Mouse (Mus musculus) monocyte, adult 59 days (primary cell): ENCODE measurements around the gene Cep97. TPM values are rescaled to one million over a fixed set of nuclear protein-coding genes. Genes with fewer than 3 reads are reported as not detected.

ENCODE experiments used
- total RNA-seq, 2 experiments: library from RNA; stranded (reverse); gene quantifications; one replicate each; pipeline ENCODE4 v1.2.4; 2023

The Cep97 gene
- total RNA-seq: 1 to 10 TPM; 2.2 to 3.9 TPM

DNA sequence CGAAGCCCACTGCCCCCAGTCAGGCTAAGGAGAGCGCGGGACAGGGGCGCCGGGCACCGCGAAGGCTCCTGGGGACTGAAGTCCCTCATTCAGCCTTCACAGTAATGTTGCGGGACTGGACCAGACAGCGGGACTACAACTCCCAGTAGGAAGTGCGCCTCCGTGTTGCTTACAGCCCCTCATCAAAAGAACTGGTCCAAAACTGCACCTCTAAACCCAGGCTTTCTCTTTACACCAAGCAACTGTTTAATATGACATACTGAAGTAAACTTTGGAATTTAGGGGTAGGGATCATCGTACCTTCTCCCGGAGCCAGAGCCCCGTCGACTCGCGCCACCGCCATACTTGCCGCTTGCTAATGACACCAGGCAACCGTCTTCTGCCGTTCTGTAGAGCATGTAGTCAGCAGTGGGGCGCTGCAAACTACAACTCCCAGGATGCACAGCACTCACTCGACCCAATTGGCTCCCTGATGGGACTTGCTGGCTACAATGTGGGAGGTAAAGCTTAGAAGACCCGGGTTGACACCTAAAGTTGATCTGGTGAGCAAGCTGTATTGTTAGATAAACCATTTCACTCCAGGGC lies at the start of gene Cep97:
Cep97 (minus strand) TSS at position 403 of the 585 bp plus-strand sequence.

DNA sequence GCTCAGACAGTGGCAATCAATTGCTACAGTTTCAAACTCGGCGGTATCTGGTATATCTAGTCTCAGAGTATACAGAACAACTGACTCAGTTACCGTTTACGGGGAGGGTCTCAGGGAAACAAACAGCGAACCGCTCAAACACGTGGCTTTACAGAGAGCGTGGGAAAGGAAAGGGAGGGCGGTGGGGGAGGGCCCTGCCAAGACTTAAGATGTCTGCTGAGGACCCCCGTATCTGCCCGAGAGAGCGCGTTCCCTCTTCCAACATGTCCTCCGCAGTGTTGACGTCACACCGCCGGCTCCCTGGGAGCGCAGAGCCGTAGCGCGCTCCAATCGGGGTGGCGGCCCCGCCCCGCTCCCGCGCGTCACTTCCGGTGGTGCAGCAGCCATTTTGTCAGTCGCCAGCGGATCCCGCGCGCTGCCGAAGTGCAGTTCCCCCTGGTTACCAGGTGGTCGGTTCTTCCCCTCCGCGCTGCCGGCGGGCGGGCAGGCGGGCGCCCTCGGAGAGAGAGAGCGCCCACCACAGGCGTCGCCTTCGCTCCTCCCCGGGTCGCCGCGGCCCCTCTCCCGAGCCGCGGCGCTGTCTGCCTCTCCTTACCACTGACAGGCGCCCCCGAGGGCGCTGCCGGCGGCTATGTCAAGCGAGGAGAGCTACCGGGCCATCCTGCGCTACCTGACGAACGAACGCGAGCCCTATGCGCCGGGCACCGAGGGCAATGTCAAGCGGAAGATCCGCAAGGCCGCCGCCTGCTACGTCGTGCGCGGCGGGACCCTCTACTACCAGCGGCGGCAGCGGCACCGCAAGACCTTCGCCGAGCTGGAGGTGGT lies 39.0 kb upstream of the Cep97 start, which contains the start of gene Zbtb11:
Zbtb11 (plus strand) TSS at position 453 of the 825 bp plus-strand sequence.

DNA sequence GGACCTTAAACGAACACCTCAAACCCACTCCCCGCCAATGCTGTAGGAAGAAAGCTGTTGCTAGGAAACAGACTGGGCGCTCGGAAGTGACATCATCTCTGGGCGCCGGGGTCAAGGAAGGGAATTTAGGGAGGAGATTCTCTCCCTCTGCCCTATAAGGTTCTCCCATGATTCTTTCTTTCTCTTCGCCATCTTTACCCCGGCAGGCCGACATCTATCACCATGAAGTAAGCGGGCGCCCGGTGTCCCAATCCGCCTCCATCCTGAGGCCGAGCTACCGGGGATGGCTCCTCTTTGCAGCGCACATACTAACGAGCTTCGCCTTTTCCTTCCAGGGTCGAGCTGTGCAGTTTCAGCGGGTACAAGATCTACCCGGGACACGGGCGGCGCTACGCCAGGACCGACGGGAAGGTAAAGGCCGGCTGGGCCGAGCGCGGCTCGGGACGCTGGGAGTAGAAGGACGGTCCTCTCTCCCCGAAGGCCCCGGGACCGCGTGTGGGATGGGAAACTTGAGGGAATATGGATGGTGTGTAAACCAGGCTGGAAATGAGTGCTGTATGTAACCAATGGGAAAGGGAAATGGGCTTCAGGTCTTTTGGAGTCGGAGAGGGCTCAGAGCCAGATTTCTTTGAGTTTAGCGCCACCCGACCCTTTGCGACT lies 31.7 kb upstream of the Cep97 start, which contains the start of gene Rpl24:
Rpl24 (plus strand) TSS at position 64 of the 660 bp plus-strand sequence.

DNA sequence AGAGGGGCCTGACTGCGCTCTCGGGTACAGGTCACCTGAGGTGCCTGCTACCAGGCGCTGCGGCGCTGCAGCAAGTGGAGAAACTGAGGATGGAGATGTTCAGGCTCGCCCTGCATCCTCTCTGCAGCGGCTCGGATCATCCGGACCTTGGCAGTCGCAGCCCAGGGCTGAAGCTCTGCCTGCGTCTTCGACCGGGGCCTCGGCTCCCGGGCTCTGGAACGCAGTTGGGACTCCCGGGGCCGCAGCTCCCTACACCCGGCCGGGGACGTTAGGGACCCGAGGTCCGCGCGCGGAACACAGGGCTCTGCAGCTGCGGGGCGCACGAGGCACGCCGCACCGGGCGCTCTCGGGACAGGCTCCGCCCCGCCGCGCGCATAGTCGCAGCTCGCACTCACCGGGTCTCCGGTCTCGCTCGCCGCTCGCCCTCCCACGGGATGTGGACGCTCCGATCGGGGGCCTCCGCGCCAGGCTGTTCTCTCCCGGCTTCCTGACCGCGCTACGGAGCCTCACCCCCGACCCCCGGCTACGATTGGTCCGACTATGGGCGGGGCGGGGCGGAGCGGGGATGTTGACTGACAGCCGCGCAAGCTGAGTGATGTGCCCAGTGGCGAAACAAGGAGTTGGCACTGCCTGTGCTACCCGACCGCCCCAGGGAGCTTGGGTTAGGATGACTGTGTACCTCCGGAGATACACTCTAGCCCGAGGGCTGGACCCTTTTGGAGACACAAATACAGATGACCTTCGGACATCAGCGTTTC lies 39.6 kb downstream of the Cep97 start, which contains the start of gene Nxpe3:
Nxpe3 (minus strand) TSS at position 393 of the 758 bp plus-strand sequence.

Other genes with a start within 250 kb of the Cep97 start
- 100 to 1,000 TPM; 397 to 540 TPM for gene Nfkbiz, start 96.0 kb downstream of the Cep97 start, total RNA-seq
- 1 to 10 TPM; 3.0 to 3.2 TPM for gene Nxpe3, start 39.6 kb downstream of the Cep97 start, total RNA-seq
- 100 to 1,000 TPM; 687 to 765 TPM for gene Rpl24, start 31.4 kb upstream of the Cep97 start, total RNA-seq
- 10 to 100 TPM; 33.9 to 34.2 TPM for gene Zbtb11, start 39.0 kb upstream of the Cep97 start, total RNA-seq
- 100 to 1,000 TPM in 1 of 2 experiments, 10 to 100 TPM in 1; 97.2 to 102 TPM for gene Pcnp, start 94.9 kb upstream of the Cep97 start, total RNA-seq
- gene Trmt10c, start 103.0 kb upstream of the Cep97 start, total RNA-seq: 1 to 10 TPM; 6.6 to 7.2 TPM
- gene Senp7, start 113.5 kb upstream of the Cep97 start, total RNA-seq: 10 to 100 TPM; 33.5 to 33.7 TPM